Mouse (Mus musculus) forebrain, embryonic 14.5 days (tissue): ENCODE results near the gene Fubp1. TPM values are rescaled to one million over a fixed set of nuclear protein-coding genes. Genes with fewer than 3 reads are reported as not detected.
"Not testable (repeated sequence)": the region's sequence is repeated elsewhere in the genome, so short reads cannot be mapped to it uniquely, and the experiment has no call there.

Experiments
- ATAC-seq: fragments of 200-750 bp; cut with Nextera tagmentation; 2 replicates; pipeline ENCODE4 v1.8.0; 2017; ENCODE audit warnings: mild to moderate bottlenecking, moderate library complexity
- DNase-seq: peaks from one replicate; pipeline ENCODE4 v3.0.0-alpha.2; 2015; ENCODE audit warnings: low spot score
- H3K27ac ChIP-seq: fragments of 300-500 bp; sonication (generic); 2 replicates; pipeline ENCODE4 v1.5.1; 2014; ENCODE audit warnings: low read depth, mild to moderate bottlenecking, control low read depth, low read length, moderate library complexity
- H3K27me3 ChIP-seq: fragments of 300-500 bp; sonication (generic); replicated peaks from 2 replicates; pipeline ENCODE4 v1.6.1; 2014; ENCODE audit warnings: low read length, control low read depth, mixed read lengths; ENCODE audit not compliant: control insufficient read depth, insufficient read depth
- H3K36me3 ChIP-seq: fragments of 300-500 bp; sonication (generic); 2 replicates; pipeline ENCODE4 v1.6.1; 2014; ENCODE audit warnings: low read length, control low read depth; ENCODE audit not compliant: control insufficient read depth, insufficient read depth
- H3K4me1 ChIP-seq: fragments of 300-500 bp; sonication (generic); 2 replicates; pipeline ENCODE4 v1.6.1; 2014; ENCODE audit warnings: antibody characterized with exemption, low read length, control low read depth; ENCODE audit not compliant: control insufficient read depth, insufficient read depth
- H3K4me2 ChIP-seq: fragments of 300-500 bp; sonication (generic); 2 replicates; pipeline ENCODE4 v1.6.1; 2014; ENCODE audit warnings: mild to moderate bottlenecking, control low read depth, low read length
- H3K4me3 ChIP-seq: fragments of 300-500 bp; sonication (generic); 2 replicates; pipeline ENCODE4 v1.5.1; 2014; ENCODE audit warnings: low read depth, low read length, control low read depth
- H3K9ac ChIP-seq: fragments of 300-500 bp; sonication (generic); 2 replicates; pipeline ENCODE4 v1.6.1; 2014; ENCODE audit warnings: mild to moderate bottlenecking, low read length, control low read depth, moderate library complexity
- H3K9me3 ChIP-seq: fragments of 300-500 bp; sonication (generic); replicated peaks from 2 replicates; pipeline ENCODE4 v1.6.1; 2016; ENCODE audit warnings: low read length, control low read depth, mixed read lengths; ENCODE audit not compliant: control insufficient read depth
- WGBS: fragments of 180-500 bp; shearing (Covaris S2); extraction: QIAGEN DNeasy Blood & Tissue Kit; methylation state at CpG from one replicate; pipeline ENCODE4 v1.1.7; 2014; 5-methylcytosine and 5-hydroxymethylcytosine counted together
- polyA plus RNA-seq: library from polyadenylated mRNA; unstranded; fragments of >200 nt; fragmentation: Nextera tagmentation; extraction: Ambion mirVana; gene quantifications from 2 replicates; pipeline ENCODE4 v1.2.1, GENCODE M21; 2014

The Fubp1 gene
- polyA plus RNA-seq, 1 experiment from 2014 or later, result 293 TPM

DNA sequence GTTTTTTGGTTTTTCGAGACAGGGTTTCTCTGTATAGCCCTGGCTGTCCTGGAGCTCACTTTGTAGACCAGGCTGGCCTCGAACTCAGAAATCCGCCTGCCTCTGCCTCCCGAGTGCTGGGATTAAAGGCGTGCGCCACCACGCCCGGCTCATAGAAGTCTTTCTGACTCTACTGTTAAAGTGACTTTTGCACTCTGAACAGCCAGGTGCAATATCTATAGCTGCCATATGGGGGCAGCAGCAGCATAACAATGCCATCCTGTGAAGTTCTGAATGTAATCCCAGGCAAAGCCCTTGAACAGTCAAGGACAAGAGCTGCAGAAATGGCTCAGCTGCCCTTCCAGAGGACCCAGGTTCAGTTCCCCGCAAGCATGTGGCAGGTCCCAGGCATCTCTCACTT lies 49.2 kb downstream of the Fubp1 start:
- H3K4me1 ChIP-seq, H3K9me3 ChIP-seq, H3K9ac ChIP-seq, H3K4me2 ChIP-seq, H3K4me3 ChIP-seq, H3K27ac ChIP-seq, H3K36me3 ChIP-seq: not testable (repeated sequence)
- peaks cover 11% of the 10 kb centered on the region; the same call in 1 of the 2 replicates for H3K27me3 ChIP-seq
- WGBS, result 38% methylated on average over 7 of the region's 9 CpGs
- DNase-seq, result peak; percentile 85
- ATAC-seq, result peak; percentile 73

DNA sequence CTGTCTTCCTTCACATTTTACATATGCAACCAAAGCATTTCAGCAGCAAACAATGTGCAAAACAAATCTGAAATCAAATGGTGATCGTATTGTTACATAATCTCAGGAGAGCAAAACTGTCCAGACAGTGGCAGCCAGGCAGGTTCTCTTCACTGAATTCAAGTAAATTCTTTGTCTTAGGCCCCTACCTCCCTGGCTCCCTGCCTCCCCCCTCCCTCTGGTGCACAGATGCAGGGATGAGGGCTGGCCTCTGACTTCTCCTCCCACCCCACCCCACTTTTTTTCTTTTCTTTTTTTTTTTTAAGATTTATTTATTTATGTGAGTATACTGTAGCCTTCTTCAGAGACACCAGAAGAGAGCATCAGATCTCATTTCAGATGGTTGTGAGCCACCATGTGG lies 50.1 kb downstream of the Fubp1 start:
- no peaks in the 10 kb centered on the region for H3K36me3 ChIP-seq
- no peak overlapping the region for H3K4me3 ChIP-seq
- DNase-seq, result no peak
- no peak overlapping the region for H3K9ac ChIP-seq
- 97% methylated on average over 1 of the region's 1 CpGs for WGBS
- H3K4me2 ChIP-seq, result no peak overlapping the region
- H3K4me1 ChIP-seq, result no peaks in the 10 kb centered on the region
- ATAC-seq, result no peak
- no peaks in the 10 kb centered on the region for H3K9me3 ChIP-seq
- H3K27ac ChIP-seq, result no peak overlapping the region
- H3K27me3 ChIP-seq, result peaks cover 15% of the 10 kb centered on the region

DNA sequence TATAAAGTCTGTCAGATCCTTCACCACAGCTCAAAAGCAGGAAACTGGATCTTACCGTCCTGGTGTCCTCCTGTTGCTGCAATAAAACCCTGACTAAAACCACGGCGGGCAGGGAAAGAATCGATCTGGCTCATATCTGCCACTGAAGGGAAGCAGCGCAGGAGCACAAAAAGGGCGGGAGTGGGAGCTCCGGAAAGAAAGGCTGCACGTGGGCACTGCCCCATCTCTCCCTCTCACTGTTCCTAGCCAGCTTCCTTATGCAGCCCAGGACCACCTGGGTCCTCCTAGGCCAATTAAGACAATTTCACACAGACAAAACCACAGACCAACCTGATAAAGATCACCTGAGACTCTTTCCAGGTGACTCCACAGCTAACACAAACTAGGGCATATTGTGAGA lies 51.2 kb downstream of the Fubp1 start:
- Histone ChIP-seq H3K4me1 (no peaks in the 10 kb centered on the region), H3K27me3 (peaks cover 20% of the 10 kb centered on the region), H3K4me2 (no peak overlapping the region), H3K9me3 (no peaks in the 10 kb centered on the region), H3K36me3 (no peaks in the 10 kb centered on the region), H3K4me3 (no peak overlapping the region), H3K27ac (no peak overlapping the region), H3K9ac (no peak overlapping the region)
- DNase-seq, result no peak
- no peak for ATAC-seq
- 57% methylated on average over 8 of the region's 8 CpGs for WGBS

- Histone ChIP-seq H3K9ac (no peak overlapping the region), H3K27ac (no peak overlapping the region), H3K36me3 (no peaks in the 10 kb centered on the region), H3K4me1 (no peaks in the 10 kb centered on the region), H3K4me3 (no peak overlapping the region), H3K4me2 (no peak overlapping the region), H3K9me3 (no peaks in the 10 kb centered on the region), H3K27me3 (peaks cover 21% of the 10 kb centered on the region)
- ATAC-seq, result no peak
- WGBS, result 30% methylated on average over 8 of the region's 8 CpGs
- DNase-seq, result no peak
Measured at GRCm38 (mm10) chr3:152261948-152262347, 51.7 kb downstream of the Fubp1 start.

- no peaks in the 10 kb centered on the region for H3K9me3 ChIP-seq
- ATAC-seq (no peak), DNase-seq (no peak)
- H3K4me2 ChIP-seq, result no peak overlapping the region
- H3K36me3 ChIP-seq, result no peaks in the 10 kb centered on the region
- WGBS, result 57% methylated on average over 10 of the region's 10 CpGs
- H3K9ac ChIP-seq, result no peak overlapping the region
- no peaks in the 10 kb centered on the region for H3K4me1 ChIP-seq
- no peak overlapping the region for H3K4me3 ChIP-seq
- H3K27me3 ChIP-seq, result peaks cover 21% of the 10 kb centered on the region
- no peak overlapping the region for H3K27ac ChIP-seq
Measured at GRCm38 (mm10) chr3:152264374-152264773, 54.2 kb downstream of the Fubp1 start.

- peaks cover 21% of the 10 kb centered on the region for H3K27me3 ChIP-seq
- H3K4me1 ChIP-seq, result no peaks in the 10 kb centered on the region
- 30% methylated on average over 12 of the region's 12 CpGs for WGBS
- ATAC-seq (no peak), DNase-seq (no peak)
- H3K4me3 ChIP-seq, result peak overlapping the region; percentile 50
- H3K9ac ChIP-seq, result peak overlapping the region; percentile 68; the same call in 1 of the 2 replicates
- H3K9me3 ChIP-seq, result no peaks in the 10 kb centered on the region
- no peaks in the 10 kb centered on the region for H3K36me3 ChIP-seq
- H3K4me2 ChIP-seq, result peak overlapping the region; percentile 100
- no peak overlapping the region for H3K27ac ChIP-seq
Measured at GRCm38 (mm10) chr3:152264830-152265229, 54.6 kb downstream of the Fubp1 start.

DNA sequence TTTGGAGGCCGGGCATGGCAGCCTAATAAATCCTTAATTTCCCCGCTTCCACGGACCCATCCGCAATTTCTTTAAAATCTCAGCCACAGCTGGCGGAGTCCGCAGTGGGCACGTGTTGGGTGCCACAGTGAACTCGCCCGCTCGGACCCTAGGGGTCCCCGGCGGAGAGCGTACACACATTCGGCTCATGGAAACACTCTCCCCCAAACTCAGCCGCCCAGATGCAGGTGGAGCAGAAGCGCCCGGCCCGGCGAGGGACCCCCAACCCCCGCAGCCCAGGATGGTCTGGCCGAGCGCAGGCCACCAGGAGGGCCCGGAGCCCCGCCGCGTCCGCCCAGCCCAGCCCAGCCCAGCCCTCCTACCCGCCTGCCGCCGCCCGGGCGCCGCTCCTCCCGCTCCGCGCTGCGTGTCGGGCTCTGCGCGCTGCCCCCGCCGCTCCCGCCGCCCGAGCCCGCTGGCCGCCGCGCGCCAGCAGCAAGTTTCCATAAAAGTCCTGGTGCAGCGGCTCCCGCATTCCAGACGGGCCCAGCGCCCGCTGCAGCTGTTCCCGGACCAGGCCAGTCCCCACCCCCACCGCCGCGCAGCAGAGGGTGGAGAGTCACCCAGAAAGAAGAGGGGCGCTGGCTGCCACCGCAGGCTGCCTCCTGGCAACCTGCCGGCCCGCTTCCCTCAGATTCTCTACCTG lies 55.3 kb downstream of the Fubp1 start:
- DNase-seq, result peak; percentile 59
- Histone ChIP-seq H3K27ac (no peak overlapping the region), H3K36me3 (no peaks in the 10 kb centered on the region), H3K4me2 (peak overlapping the region; percentile 100), H3K4me3 (peak overlapping the region; percentile 50), H3K27me3 (peaks cover 21% of the 10 kb centered on the region), H3K4me1 (no peaks in the 10 kb centered on the region), H3K9me3 (no peaks in the 10 kb centered on the region), H3K9ac (peak overlapping the region; percentile 68)
- peak; percentile 85 for ATAC-seq
- WGBS, result 2% methylated on average over 43 of the region's 63 CpGs

- DNase-seq (peak; percentile 37), ATAC-seq (peak; percentile 30)
- Histone ChIP-seq H3K36me3 (no peaks in the 10 kb centered on the region), H3K4me2 (peak within 1 kb of the TSS; percentile 100), H3K9ac (peak within 1 kb of the TSS; percentile 68), H3K27ac (no peak within 1 kb of the TSS), H3K4me3 (peak within 1 kb of the TSS; percentile 50), H3K9me3 (no peaks in the 10 kb centered on the region), H3K27me3 (peaks cover 21% of the 10 kb centered on the region), H3K4me1 (no peaks in the 10 kb centered on the region)
- 2% methylated on average over 13 of the region's 13 CpGs for WGBS
Measured at GRCm38 (mm10) chr3:152266036-152266421, 55.8 kb downstream of the Fubp1 start, which contains the start of gene Nexn. Nexn (minus strand) TSS chr3:152266350.

- DNase-seq (no peak), ATAC-seq (no peak)
- H3K27me3 ChIP-seq, result peaks cover 18% of the 10 kb centered on the region
- H3K4me1 ChIP-seq, result no peaks in the 10 kb centered on the region
- H3K4me2 ChIP-seq, result no peak overlapping the region
- 94% methylated on average over 14 of the region's 14 CpGs for WGBS
- no peaks in the 10 kb centered on the region for H3K9me3 ChIP-seq
- no peak overlapping the region for H3K27ac ChIP-seq
- no peak overlapping the region for H3K9ac ChIP-seq
- no peaks in the 10 kb centered on the region for H3K36me3 ChIP-seq
- no peak overlapping the region for H3K4me3 ChIP-seq
Measured at GRCm38 (mm10) chr3:152268099-152268498, 57.9 kb downstream of the Fubp1 start.
